Mouse (Mus musculus) G1E (cell line): ENCODE measurements around the gene Slc9a4. TPM values are rescaled to one million over a fixed set of nuclear protein-coding genes. Genes with fewer than 3 reads are reported as not detected.

Experiments
- ATAC-seq: 2 replicates; pipeline ENCODE4 v1.8.0; 2016; ENCODE audit warnings: mild to moderate bottlenecking; ENCODE audit not compliant: insufficient number of reproducible peaks, poor library complexity, low FRiP score, severe bottlenecking; ENCODE audit errors: extremely low read depth
- DNase-seq: peaks from one replicate; pipeline ENCODE4 v3.0.0; 2012; ENCODE audit warnings: low spot score
- H3K27me3 ChIP-seq: 2 replicates; pipeline ENCODE4 v1.6.1; 2012; ENCODE audit warnings: mild to moderate bottlenecking, low read length, inconsistent platforms; ENCODE audit not compliant: insufficient read depth
- H3K36me3 ChIP-seq: replicated peaks from 2 replicates; pipeline ENCODE3; 2012; ENCODE audit warnings: mild to moderate bottlenecking, inconsistent platforms
- H3K4me1 ChIP-seq: 2 replicates; pipeline ENCODE4 v1.6.1; 2012; ENCODE audit warnings: low read depth, low read length, inconsistent platforms, mixed read lengths; ENCODE audit not compliant: insufficient read depth
- H3K4me3 ChIP-seq: 2 replicates; pipeline ENCODE4 v1.5.1; 2012; ENCODE audit warnings: low read depth, mild to moderate bottlenecking, inconsistent platforms, low read length, moderate library complexity, mixed read lengths
- H3K9me3 ChIP-seq: replicated peaks from 2 replicates; pipeline ENCODE4 v1.6.1; 2012; ENCODE audit warnings: inconsistent platforms
- CTCF ChIP-seq: IDR thresholded peaks from 2 replicates; pipeline ENCODE4 v1.5.1; 2012; ENCODE audit warnings: low read depth, low read length, inconsistent platforms, mixed read lengths
- GATA1 ChIP-seq: IDR thresholded peaks from 2 replicates; pipeline ENCODE4 v1.6.1; 2012; ENCODE audit warnings: borderline replicate concordance, low read length, inconsistent platforms, mixed read lengths
- GATA2 ChIP-seq: IDR thresholded peaks from 2 replicates; pipeline ENCODE4 v1.6.1; 2012; ENCODE audit warnings: low read depth, low read length, inconsistent platforms, borderline replicate concordance
- POLR2AphosphoS5 ChIP-seq: IDR thresholded peaks from 2 replicates; pipeline ENCODE4 v1.6.1; 2012; ENCODE audit warnings: low read depth, low read length, inconsistent platforms; ENCODE audit not compliant: insufficient replicate concordance
- TAL1 ChIP-seq: conservative IDR thresholded peaks from 2 replicates; pipeline ENCODE4 v1.6.1; 2012; ENCODE audit warnings: low read depth, low read length, inconsistent platforms, mixed read lengths
- polyA plus RNA-seq: library from polyadenylated mRNA; stranded (reverse); fragments of >175 nt; gene quantifications from 2 replicates; pipeline ENCODE4 v1.2.3, GENCODE M21; 2012
- total RNA-seq, 2 experiments: library from RNA; stranded (forward) in 1 of 2; stranded (reverse) in 1 of 2; fragments of 200-1000 nt in 1 of 2; fragments of >200 nt in 1 of 2; fragmentation: Nextera tagmentation in 1 of 2; gene quantifications; 2 replicates each; pipeline ENCODE4 v1.2.3; 2014 to 2017

Gene Slc9a4
- total and polyA plus RNA-seq, 3 experiments: not detected

- H3K36me3 ChIP-seq: no peaks in the 10 kb centered on the region
- no peaks in the 10 kb centered on the region for H3K4me1 ChIP-seq
- DNase-seq (no peak), ATAC-seq (no peak)
- peaks cover 2% of the 10 kb centered on the region; the same call in 1 of the 2 replicates for H3K9me3 ChIP-seq
- no peak for TF ChIP-seq POLR2AphosphoS5
- TF ChIP-seq TAL1: no peak
- TF ChIP-seq GATA1: no peak
- TF ChIP-seq CTCF: no peak
- no peak for TF ChIP-seq GATA2
- H3K27me3 ChIP-seq: no peaks in the 10 kb centered on the region; the same call in 1 of the 2 replicates
- no peak overlapping the region for H3K4me3 ChIP-seq
Measured at GRCm38 (mm10) chr1:40671490-40671889, 91.6 kb downstream of the Slc9a4 start.

- ATAC-seq (no peak), DNase-seq (no peak)
- Histone ChIP-seq H3K36me3 (no peaks in the 10 kb centered on the region), H3K9me3 (peaks cover 9% of the 10 kb centered on the region), H3K27me3 (peaks cover 7% of the 10 kb centered on the region; the same call in 1 of the 2 replicates), H3K4me3 (no peak overlapping the region), H3K4me1 (peaks cover 5% of the 10 kb centered on the region; the same call in 1 of the 2 replicates)
- no peak for TF ChIP-seq CTCF
- TF ChIP-seq GATA1: no peak
- TF ChIP-seq POLR2AphosphoS5: no peak
- TF ChIP-seq TAL1: no peak
- TF ChIP-seq GATA2: no peak
Measured at GRCm38 (mm10) chr1:40677306-40677705, 97.4 kb downstream of the Slc9a4 start.

Other genes with a start within 250 kb of the Slc9a4 start
- 196 TPM in 2 replicates for gene Il1rl1, start 150.5 kb upstream of the Slc9a4 start, total RNA-seq (2014; fragmentation: Nextera tagmentation)
- 220 and 231 TPM in 2 replicates for gene Il1rl1, start 150.5 kb upstream of the Slc9a4 start, total RNA-seq (2017)
- gene Il1rl1, start 150.5 kb upstream of the Slc9a4 start, polyA plus RNA-seq: 6.9 and 10.2 TPM in 2 replicates
- gene Il18r1, start 114.5 kb upstream of the Slc9a4 start, total RNA-seq (2014; fragmentation: Nextera tagmentation): 0.45 TPM in 1 of 2 replicates, not detected in the other
- 0.58 and 0.76 TPM in 2 replicates for gene Il18r1, start 114.5 kb upstream of the Slc9a4 start, total RNA-seq (2017)
- not detected in 2 replicates for gene Il18r1, start 114.5 kb upstream of the Slc9a4 start, polyA plus RNA-seq
- gene Il18rap, start 64.7 kb upstream of the Slc9a4 start, total RNA-seq (2014; fragmentation: Nextera tagmentation): 0.68 TPM in 1 of 2 replicates, not detected in the other
- 1.4 and 1.6 TPM in 2 replicates for gene Il18rap, start 64.7 kb upstream of the Slc9a4 start, total RNA-seq (2017)
- gene Il18rap, start 64.7 kb upstream of the Slc9a4 start, polyA plus RNA-seq: not detected in 2 replicates
- not detected in 2 replicates for gene Slc9a2, start 100.5 kb downstream of the Slc9a4 start, total RNA-seq (2014; fragmentation: Nextera tagmentation)
- 0.17 and 0.27 TPM in 2 replicates for gene Slc9a2, start 100.5 kb downstream of the Slc9a4 start, total RNA-seq (2017)
- gene Slc9a2, start 100.5 kb downstream of the Slc9a4 start, polyA plus RNA-seq: not detected in 2 replicates
- gene Mfsd9, start 210.6 kb downstream of the Slc9a4 start, total RNA-seq (2014; fragmentation: Nextera tagmentation): 1.3 and 1.7 TPM in 2 replicates
- gene Mfsd9, start 210.6 kb downstream of the Slc9a4 start, total RNA-seq (2017): 2.7 and 3.3 TPM in 2 replicates
- 0.54 and 0.74 TPM in 2 replicates for gene Mfsd9, start 210.6 kb downstream of the Slc9a4 start, polyA plus RNA-seq
- gene Tmem182, start 225.5 kb downstream of the Slc9a4 start, total RNA-seq (2014; fragmentation: Nextera tagmentation): not detected in 2 replicates
- gene Tmem182, start 225.5 kb downstream of the Slc9a4 start, total RNA-seq (2017): 0.06 and 0.11 TPM in 2 replicates
- not detected in 2 replicates for gene Tmem182, start 225.5 kb downstream of the Slc9a4 start, polyA plus RNA-seq